Mouse (Mus musculus) urinary bladder, postnatal 4 days (tissue): ENCODE data around the gene Gm42421.
A peak's percentile ranks its signal among the peaks of the same experiment; 100 is the strongest.

Experiments used
- DNase-seq, 2 experiments: peaks; one replicate each; pipeline ENCODE4 v3.0.0; 2021 to 2022; ENCODE audit warnings: low spot score in 2 of 2

Gene Gm42421

GRCm38 (mm10) chr5:143927875-143928274, at the start of gene Gm42421:
Gm42421 (plus strand) TSS chr5:143928175.
- no peak for DNase-seq

GRCm38 (mm10) chr5:143885274-143885673, 42.7 kb upstream of the Gm42421 start:
- no peak for DNase-seq

DNA sequence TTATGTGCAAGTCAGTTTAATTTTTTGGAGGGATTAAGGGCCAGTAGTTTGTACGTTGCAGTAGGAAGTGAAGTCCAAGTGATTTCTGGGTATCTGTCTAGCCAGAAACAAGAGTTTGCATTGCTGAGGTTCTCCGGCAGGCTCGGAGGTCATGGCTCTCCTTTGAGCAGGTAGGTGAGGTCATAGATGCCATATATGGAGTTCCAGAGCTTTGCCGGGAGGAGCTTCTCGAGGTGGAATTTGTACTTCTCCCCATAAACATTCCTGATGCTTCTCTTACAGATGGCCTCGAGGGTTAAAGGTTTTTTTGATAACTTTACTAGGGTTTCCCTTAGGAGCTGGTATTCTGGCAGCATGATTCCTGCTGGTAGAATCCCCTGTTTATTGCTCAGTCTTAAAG, 37.2 kb upstream of the Gm42421 start:
- DNase-seq: no peak

DNA sequence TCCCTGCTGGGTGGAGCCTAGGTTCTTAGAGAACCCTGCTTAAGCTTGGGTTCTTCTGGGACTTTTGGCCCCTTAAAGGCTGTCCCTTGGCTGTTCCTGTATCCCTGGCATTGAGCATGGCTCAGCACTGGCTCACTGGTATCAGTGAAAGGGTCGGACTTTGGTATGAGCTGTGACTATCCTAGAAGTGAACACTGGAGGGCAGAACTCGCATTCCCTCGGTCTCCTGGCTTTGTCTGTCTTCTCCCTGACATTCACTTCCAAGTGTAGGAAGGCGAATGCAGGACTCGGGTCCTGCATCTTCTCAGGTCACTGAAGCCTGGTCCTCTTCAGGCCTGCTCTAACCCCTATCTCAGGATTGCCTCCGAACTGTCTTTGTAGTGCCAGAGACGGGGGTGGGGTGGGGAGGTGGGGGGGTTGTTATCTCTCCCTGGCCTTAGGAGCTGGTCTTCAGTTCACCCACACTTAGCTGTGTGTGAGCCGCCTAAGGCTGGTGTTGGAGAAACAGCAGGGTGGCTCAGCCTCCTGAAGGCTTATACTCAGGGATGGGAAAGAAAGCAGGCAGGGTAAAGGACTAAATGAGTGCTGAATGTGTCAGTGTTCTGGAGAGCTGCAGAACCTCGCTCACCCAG, 35.6 kb upstream of the Gm42421 start:
- no peak for DNase-seq

DNA sequence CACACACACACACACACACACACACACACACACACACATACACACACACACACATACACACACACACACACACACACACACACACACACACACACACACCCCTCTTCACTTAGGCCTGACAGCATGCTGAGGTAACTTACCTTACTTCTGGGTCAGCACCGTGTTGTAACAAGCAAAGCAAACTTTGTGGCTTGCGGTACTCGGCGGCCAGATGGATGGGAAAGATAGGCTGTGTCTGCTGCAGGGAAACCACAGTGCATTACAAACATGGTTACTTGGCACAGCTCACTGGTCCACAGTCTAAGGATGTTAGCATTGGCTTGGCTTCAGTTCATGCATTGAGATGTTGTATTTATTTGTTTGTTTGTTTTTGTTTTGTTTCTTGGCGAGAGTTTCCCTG, 34.6 kb upstream of the Gm42421 start:
- peak in 1 of 2 experiments; percentile 32 for DNase-seq

GRCm38 (mm10) chr5:143897635-143898330, 30.2 kb upstream of the Gm42421 start, which contains the start of gene Ankrd61:
Ankrd61 (minus strand) TSS chr5:143897685.
- DNase-seq: no peak

GRCm38 (mm10) chr5:143902111-143902510, 25.9 kb upstream of the Gm42421 start:
- DNase-seq: no peak

- DNase-seq: no peak
These were observed 24.2 kb upstream of the Gm42421 start for GRCm38 (mm10) chr5:143903813-143904212.

GRCm38 (mm10) chr5:143906429-143906828, 21.5 kb upstream of the Gm42421 start:
- DNase-seq: no peak

DNA sequence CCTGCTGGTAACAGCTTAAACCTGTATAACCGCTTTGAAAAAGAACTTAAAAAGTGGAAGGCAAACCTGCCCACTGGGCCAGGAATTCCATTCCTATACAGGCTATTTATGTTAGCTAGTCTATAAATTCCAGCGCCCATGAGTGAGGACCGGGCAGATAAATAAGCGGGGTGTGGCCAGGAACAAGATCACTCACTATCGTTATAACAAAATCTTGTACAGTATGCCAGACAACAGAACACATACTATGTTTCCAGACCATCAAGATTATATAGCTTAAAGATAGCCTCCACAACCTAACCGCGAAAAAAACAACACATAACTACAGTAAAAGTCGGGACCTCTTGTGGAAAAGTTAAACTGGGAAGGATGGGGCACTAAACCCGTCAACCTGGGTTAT, 19.0 kb upstream of the Gm42421 start:
- DNase-seq: no peak

DNA sequence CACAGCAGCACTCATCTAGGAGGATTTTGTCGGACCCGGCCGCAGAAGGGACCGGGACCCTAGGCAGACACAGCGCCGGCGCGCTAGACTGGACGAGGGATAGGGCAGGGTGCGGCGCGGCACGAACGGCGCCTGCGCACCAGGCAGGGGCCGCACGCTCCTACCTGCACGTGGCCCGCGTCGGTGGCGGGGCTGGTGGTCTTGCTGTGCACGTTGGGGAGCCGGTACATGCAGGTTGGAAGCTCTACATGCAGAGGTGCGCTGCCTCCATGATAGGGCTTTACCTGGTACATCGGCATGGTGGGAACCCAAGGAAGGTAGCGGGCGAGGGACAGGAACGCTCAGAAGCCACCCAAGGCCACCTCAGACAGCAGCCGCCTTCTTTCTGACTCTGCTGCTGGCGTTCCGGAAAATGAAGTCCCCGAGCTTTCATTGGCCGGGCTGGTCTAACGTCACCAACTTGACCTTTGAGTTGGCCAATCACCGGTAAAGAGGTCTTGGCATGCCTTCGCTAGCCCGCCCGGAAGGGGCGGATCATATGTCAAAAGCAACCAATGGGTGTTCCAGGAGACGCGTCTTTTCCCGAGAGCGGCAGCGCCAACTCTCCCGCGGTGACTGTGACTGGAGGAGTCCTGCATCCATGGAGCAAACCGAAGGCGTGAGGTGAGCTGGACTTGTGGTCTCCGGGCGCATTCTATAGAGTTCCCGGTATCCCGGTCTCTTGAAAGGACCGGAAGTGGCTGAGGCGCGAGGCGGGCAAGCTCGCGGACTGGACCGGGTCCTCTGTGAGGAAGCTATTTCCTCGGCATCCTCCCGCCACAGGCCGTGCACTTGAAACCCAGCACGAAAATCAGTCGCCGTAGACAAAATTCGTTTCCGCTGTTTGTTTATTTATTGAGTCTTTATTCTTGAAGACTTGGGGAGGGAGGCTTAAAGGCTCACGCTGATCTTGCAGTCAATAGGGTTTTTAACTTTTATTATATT, 18.3 kb upstream of the Gm42421 start, which contains the start of the genes Aimp2 and Pms2:
TSS of gene Aimp2 (minus strand) at position 431 of the 984 bp plus-strand sequence.
TSS of gene Pms2 (plus strand) at position 548 of the 984 bp plus-strand sequence.
- DNase-seq: peak; percentile 91 to 93

DNA sequence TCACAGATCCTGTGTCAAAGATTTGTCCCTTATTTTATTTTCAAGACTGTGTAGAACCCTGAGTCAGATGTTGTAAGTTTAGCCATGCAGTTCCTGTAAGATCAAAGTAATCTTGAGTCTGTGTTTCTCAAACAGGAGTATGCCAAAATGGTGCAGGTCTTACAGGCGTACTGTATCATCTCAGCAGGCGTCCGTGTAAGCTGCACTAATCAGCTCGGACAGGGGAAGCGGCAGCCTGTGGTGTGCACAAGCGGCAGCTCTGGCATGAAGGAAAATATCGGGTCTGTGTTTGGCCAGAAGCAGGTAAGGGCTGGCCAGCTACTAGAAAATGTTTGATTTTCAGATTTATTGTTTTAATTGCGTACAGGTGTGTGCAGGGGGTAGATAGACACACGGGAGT, 11.8 kb upstream of the Gm42421 start:
- DNase-seq: no peak

DNA sequence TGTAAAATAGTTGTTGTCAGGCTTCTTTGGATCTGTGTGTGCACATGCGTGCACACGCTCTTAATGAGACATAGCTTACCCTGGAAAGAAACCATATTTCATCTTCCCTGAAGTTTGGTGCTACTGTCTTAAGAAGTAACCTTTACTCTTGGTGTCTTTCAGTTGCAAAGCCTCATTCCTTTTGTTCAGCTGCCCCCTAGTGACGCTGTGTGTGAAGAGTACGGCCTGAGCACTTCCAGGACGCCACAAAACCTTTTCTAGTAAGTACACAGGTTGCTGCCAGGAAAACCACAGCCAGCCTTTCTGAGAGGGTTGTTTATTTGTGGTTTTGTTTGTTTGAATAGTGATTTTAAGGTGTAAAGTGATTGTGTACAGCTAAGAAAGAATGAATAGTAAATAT, 10.6 kb upstream of the Gm42421 start:
- DNase-seq: no peak

- no peak for DNase-seq
These were observed 9.9 kb upstream of the Gm42421 start for GRCm38 (mm10) chr5:143918120-143918519.

DNA sequence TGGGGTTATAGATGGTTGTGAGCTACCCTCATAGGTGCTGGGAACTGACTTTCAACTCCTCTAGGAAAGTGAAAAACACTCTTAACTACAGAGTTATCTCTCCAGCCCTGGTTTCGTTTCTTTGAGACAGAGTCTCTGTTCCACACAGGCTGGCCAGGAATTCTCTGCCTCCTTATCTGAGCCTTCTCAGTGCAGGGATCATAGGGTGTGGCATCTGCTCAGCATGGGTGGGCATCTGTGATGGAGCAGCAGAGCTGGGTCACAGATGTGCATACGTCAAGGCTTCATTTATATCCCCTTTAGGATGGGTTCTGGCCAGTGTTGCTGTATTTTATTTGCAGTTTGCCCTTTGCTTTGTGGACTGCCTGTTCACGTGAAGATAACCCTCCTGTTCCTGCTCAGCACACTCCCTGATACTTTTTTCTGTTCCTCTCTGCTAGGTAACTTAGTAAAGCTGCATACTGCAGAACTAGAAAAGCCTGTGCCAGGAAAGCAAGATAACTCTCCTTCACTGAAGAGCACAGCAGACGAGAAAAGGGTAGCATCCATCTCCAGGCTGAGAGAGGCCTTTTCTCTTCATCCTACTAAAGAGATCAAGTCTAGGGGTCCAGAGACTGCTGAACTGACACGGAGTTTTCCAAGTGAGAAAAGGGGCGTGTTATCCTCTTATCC, 3.1 kb upstream of the Gm42421 start:
- no peak for DNase-seq

- no peak for DNase-seq
These were observed 1.3 kb downstream of the Gm42421 start for GRCm38 (mm10) chr5:143929291-143929690.

DNA sequence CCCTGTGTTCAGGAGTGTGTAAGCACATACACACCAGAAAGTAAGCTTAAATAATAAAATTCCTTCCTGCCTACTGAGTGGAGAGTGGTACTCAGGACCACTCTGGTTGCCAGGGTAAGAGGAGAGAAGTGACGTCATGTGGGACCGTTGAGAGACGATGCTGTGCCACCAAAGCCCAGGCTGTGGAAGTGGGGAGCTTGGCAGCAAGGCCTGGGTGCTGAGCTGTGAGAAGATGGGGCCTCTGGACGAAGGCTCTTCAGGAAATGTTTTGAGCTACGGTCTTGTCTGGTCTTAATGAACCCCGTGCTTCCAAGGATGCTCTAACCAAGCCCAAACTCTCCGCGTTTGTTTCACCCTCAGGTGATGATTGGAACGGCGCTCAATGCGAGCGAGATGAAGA, 2.7 kb downstream of the Gm42421 start:
- DNase-seq: no peak

DNA sequence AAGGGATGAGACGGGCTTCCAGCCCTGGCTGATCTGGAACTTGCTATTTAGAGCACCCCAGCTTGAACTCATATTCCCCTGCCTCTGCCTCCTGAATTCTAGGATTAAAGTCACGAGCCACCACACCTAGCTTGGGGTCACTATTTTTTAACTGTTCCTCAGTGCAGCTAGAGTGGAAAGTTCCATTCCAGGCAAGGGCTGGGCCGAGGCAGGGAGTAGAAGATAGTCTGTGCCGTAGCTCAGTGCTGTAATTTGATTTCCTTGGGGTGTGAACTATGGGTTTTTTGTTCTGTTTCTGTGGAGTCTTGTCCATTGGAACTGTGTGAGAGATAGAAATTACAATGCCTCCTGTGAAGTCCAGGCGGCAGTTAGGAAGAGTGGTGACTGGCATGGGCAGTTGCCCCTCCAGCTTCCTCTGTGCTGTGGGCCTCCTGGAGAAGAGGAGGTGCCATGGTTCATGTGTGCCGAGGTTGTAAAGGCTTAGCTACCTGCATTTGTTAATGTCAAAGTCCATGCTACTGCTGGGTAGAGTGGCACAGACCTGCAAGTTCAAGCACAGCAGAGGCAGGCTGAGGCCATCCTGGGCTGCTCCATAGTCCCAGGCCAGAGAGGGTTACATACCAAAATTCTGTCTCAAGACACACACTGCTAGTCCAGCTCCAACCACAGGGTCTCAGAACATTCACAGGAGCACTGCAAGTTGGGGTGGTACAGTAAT, 4.0 kb downstream of the Gm42421 start:
- DNase-seq: no peak

- DNase-seq: no peak
These were observed 4.9 kb downstream of the Gm42421 start, which contains the start of gene Rsph10b for GRCm38 (mm10) chr5:143932831-143933230. Rsph10b (plus strand) TSS chr5:143933035.

DNA sequence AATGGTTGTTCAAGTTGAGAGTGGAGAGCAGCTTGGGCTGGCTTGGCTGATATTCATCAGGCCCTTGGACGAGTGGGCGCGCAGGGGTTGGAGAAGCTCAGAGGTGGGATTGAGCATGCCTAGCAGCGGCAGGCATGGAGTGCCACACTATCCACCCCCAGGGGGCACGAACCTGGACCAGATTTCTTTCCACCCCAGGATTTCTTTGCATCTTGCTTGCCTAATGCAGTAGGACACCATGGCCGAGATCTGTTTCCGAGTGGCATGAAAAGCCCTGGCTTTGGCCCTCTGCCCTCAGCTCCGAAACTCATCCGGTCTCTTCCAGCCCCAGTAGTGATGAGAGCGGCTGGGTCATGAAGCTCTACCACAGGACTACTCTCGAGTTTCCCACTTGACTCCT, 5.4 kb downstream of the Gm42421 start:
- DNase-seq: no peak

DNA sequence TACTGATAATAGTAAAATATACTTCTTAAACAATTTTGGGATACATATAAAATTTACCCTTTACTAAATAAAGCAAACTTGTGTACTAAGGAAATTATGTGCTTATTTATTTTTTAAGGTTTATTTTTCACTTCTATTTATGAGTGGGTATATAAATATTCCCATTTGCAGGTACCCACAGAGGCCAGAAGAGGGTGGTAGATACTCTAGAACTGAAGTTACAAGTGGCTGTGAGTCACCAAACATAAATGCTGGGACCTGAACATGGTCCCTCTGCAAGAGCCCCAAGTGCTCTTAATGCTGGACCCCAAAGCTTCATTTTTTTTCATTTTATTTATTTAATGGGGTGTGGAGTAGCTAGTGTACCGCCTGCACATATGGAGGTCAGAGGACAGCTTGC, 5.9 kb downstream of the Gm42421 start:
- no peak for DNase-seq
